ENCODE assay signal across 15 mouse cellular contexts in genomic region chr4:53798896-53799676, GRCm38 (mm10). TPM values are rescaled to one million over a fixed set of nuclear protein-coding genes. Genes with fewer than 3 reads are reported as not detected.
DNase-seq lines count a peak whose midpoint lies in the region.
"Had no signal": no experiment of that assay in that cellular context is flagged by ENCODE, and none has a peak within 500 bp of the region (broad histone marks: within the 10 kb centered on the region; RNA-seq: fewer than 3 reads in every experiment).

No protein-coding gene starts in this region.

- no peaks in the 10 kb centered on the region for H3K36me3 ChIP-seq in heart, embryonic 10.5 days
- H3K36me3 ChIP-seq: hindbrain, embryonic 10.5 days; liver, embryonic 13.5 days had no signal

- H3K9me3 ChIP-seq in heart, embryonic 10.5 days, result no peaks in the 10 kb centered on the region
- H3K9me3 ChIP-seq: forebrain, embryonic 13.5 days; hindbrain, embryonic 10.5 days; liver, embryonic 13.5 days had no signal

- no peaks in the 10 kb centered on the region for H3K27me3 ChIP-seq in heart, embryonic 10.5 days (ENCODE audit: insufficient read depth, poor library complexity, severe bottlenecking)

- peak; percentile 75 for DNase-seq in heart, embryonic 10.5 days (ENCODE audit: low spot score)
- DNase-seq in heart, adult 8-10 months (ENCODE audit: low spot score), result no peak
- DNase-seq in 3T3-L1 (ENCODE audit: low read depth, low spot score) (peak; percentile 16), adipocyte (ENCODE audit: low spot score) (peak; percentile 5)
- DNase-seq in lung, postnatal 10 days, result peak; percentile 60
- DNase-seq in left cerebral cortex, adult 11 months (ENCODE audit: low spot score), result no peak
- no peak for DNase-seq in yolk sac, embryonic 10.5 days (ENCODE audit: low spot score)
- DNase-seq in thymus, postnatal 25 days, result no peak
- DNase-seq: adrenal gland, adult 8-10 months; layer of hippocampus, postnatal 36 days; liver, embryonic 13.5 days; right cerebral cortex, postnatal 25 days; thymus, adult 18-20 months had no signal

- WGBS in heart, embryonic 10.5 days, result 25% methylated on average over 7 of the region's 7 CpGs

- peaks cover 40% of the 10 kb centered on the region for H3K4me1 ChIP-seq in heart, embryonic 10.5 days
- H3K4me1 ChIP-seq: liver, embryonic 13.5 days had no signal

- peak overlapping the region; percentile 79 for H3K27ac ChIP-seq in heart, embryonic 10.5 days
- H3K27ac ChIP-seq: forebrain, embryonic 13.5 days; liver, embryonic 13.5 days had no signal

- H3K4me3 ChIP-seq in heart, embryonic 10.5 days, result no peak overlapping the region
- H3K4me3 ChIP-seq: forebrain, embryonic 13.5 days; hindbrain, embryonic 10.5 days; liver, embryonic 13.5 days had no signal

RNA-seq across cellular contexts. Expression of gene Tal2, which starts 19.6 kb away (rescaled TPM):
- 0.27 and 0.31 TPM in 2 replicates for polyA plus RNA-seq in heart, embryonic 10.5 days (2016; fragmentation: Nextera tagmentation; extraction: Ambion mirVana)
- under 1 TPM in 3 of 4 experiments, not detected in 1; 0.09 to 0.22 (median 0.09) TPM for total RNA-seq in heart, adult 8-10 months (2022)
- polyA plus RNA-seq: liver, embryonic 13.5 days had no signal

RNA-seq across cellular contexts. Expression of gene Tmem38b, which starts 26.8 kb away (rescaled TPM):
- polyA plus RNA-seq in heart, embryonic 10.5 days (2016; fragmentation: Nextera tagmentation; extraction: Ambion mirVana), result 10.8 and 18.2 TPM in 2 replicates
- total RNA-seq in heart, adult 8-10 months (2022), result 10 to 100 TPM; 21.7 to 30.6 (median 27.4) TPM

Comparison
In these comparisons a context has a peak if more than half of its experiments do, and no peak if none do; other contexts are left out.
1. DNase-seq: peak in heart, embryonic 10.5 days (single experiment), 3T3-L1 (single experiment), adipocyte (single experiment) and lung, postnatal 10 days (single experiment); none in heart, adult 8-10 months (single experiment), left cerebral cortex, adult 11 months (single experiment), yolk sac, embryonic 10.5 days (single experiment) and thymus, postnatal 25 days (single experiment).